Mouse (Mus musculus): ENCODE data around the gene Hsd11b2.

The Hsd11b2 gene

GRCm38 (mm10) chr8:105518436-105519313, at the start of gene Hsd11b2:
Gene Hsd11b2 (plus strand): TSS chr8:105518755.
- peak; percentile 67 to 73 for DNase-seq

GRCm38 (mm10) chr8:105469041-105469695, 49.4 kb upstream of the Hsd11b2 start:
- no peak for DNase-seq

GRCm38 (mm10) chr8:105469816-105470215, 48.7 kb upstream of the Hsd11b2 start:
- no peak for DNase-seq

- no peak for DNase-seq
Observed at GRCm38 (mm10) chr8:105470262-105470661, 48.3 kb upstream of the Hsd11b2 start.

- DNase-seq = no peak
Observed at GRCm38 (mm10) chr8:105470681-105471313, 47.8 kb upstream of the Hsd11b2 start.

GRCm38 (mm10) chr8:105471314-105472015, 47.1 kb upstream of the Hsd11b2 start, which contains the start of gene Tppp3:
Gene Tppp3 (minus strand): TSS chr8:105471526.
- DNase-seq = peak; percentile 96

- DNase-seq = no peak
Observed at GRCm38 (mm10) chr8:105472414-105472932, 46.1 kb upstream of the Hsd11b2 start.

- no peak for DNase-seq
Observed at GRCm38 (mm10) chr8:105472983-105473382, 45.6 kb upstream of the Hsd11b2 start.

- peak; percentile 67 to 68 for DNase-seq
Observed at GRCm38 (mm10) chr8:105473816-105474606, 44.5 kb upstream of the Hsd11b2 start.

GRCm38 (mm10) chr8:105474680-105475079, 43.9 kb upstream of the Hsd11b2 start:
- DNase-seq = no peak

- no peak for DNase-seq
Observed at GRCm38 (mm10) chr8:105475254-105475653, 43.3 kb upstream of the Hsd11b2 start.

- no peak for DNase-seq
Observed at GRCm38 (mm10) chr8:105475742-105476141, 42.8 kb upstream of the Hsd11b2 start.

- no peak for DNase-seq
Observed at GRCm38 (mm10) chr8:105476161-105476560, 42.4 kb upstream of the Hsd11b2 start.

- DNase-seq = peak; percentile 73 to 83
Observed at GRCm38 (mm10) chr8:105476628-105477413, 41.7 kb upstream of the Hsd11b2 start.

GRCm38 (mm10) chr8:105477792-105478191, 40.8 kb upstream of the Hsd11b2 start:
- no peak for DNase-seq

- DNase-seq = no peak
Observed at GRCm38 (mm10) chr8:105481013-105481412, 37.5 kb upstream of the Hsd11b2 start.

GRCm38 (mm10) chr8:105481453-105481852, 37.1 kb upstream of the Hsd11b2 start:
- peak in 1 of 2 experiments; percentile 69 for DNase-seq

GRCm38 (mm10) chr8:105482123-105482522, 36.4 kb upstream of the Hsd11b2 start:
- DNase-seq = no peak

- peak in 1 of 2 experiments; percentile 63 for DNase-seq
Observed at GRCm38 (mm10) chr8:105483212-105484029, 35.1 kb upstream of the Hsd11b2 start.

- no peak for DNase-seq
Observed at GRCm38 (mm10) chr8:105484030-105484368, 34.6 kb upstream of the Hsd11b2 start.

All from kidney, postnatal 36 days (tissue).